Mouse (Mus musculus): Measurements from ENCODE around the gene Rad50.

Rad50 gene

DNA sequence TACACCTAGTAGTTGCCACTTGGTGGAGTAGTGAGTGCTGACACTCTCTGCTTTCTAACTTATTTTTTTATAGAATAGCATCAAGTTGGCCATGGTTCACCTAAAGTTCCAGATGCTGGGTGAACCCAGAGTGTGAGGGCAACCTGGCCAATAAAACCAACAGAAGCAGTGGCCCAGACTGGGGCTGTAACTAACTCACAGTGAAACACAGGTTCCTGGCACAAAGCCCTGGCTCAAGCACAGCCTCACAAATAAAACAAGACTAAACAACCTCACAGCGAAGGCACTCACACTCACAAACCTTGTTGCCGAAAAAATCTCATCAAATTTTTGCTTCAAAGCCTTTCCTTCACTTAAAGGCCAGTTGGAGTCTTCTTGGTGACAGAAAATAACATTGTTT, 8.6 kb downstream of the Rad50 start:
- DNase-seq (ENCODE audit: low spot score) = no peak

- DNase-seq (ENCODE audit: low spot score) = no peak
Observed at GRCm38 (mm10) chr11:53691979-53692378, 15.1 kb downstream of the Rad50 start.

DNA sequence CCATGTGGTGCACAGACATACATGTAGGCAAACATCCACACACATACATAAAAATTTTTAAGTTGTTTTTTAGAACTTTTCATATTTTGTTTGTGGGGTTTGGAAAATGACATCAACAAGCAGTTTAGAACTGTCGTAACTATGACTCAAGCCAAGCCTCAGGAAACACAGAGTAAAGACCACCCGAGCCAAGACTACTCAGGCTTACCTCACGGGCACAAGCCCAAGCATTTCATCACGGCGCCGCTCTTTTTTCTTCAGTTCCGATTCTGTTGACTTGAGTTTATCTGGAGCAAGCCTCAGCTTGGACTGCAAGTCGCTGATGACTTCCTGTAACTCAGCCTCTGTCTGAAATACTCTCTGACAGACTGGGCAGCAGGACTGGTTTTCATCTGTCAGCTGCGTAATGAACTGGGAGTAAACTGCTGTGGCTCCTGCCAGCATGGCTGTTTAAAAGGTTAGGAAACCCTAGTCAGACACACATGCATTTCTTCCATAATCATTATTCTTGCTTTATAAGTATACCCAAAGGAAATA, 24.1 kb downstream of the Rad50 start:
- DNase-seq (ENCODE audit: low spot score) = no peak

DNA sequence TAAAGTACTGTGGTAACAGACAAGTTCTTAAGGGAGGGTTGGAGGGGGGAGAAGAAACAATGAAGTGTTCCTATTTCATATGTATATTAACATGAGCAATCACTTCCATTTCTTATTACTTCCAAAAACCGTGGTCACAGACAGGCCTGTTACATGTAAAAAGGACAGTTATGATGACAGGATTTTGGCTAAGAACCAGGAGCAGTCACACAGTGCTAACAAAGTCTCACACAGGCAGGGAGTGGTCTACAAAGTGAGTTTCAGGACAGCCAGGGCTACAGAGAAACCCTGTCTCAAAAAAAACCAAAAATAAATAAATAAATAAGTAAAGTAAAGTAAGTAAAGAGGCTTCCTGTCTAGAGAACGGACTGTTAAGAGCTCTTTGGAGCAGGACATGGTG, 24.9 kb downstream of the Rad50 start:
- DNase-seq (ENCODE audit: low spot score) = no peak

DNA sequence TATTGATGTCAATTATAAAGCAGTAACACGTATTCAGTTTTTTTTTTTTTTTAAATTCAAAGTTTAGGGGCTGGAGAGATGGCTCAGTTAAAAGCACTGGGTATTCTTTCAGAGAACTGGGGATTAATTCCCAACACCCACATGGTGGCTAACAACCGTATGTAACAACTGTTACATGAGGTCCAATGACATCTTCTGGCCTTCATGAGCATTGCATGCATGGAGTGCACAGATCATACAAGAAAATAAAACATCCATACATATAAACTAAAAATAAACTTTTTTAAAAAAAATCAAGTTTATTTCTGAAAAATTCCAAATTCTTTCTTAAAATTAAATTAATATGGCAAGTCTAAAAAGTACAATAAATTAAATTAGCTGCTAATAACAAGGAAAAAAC, 25.4 kb downstream of the Rad50 start:
- DNase-seq (ENCODE audit: low spot score) = no peak

GRCm38 (mm10) chr11:53680141-53680540, 27.0 kb downstream of the Rad50 start:
- no peak for DNase-seq (ENCODE audit: low spot score)

GRCm38 (mm10) chr11:53671414-53671813, 35.7 kb downstream of the Rad50 start:
- DNase-seq (ENCODE audit: low spot score) = no peak

DNA sequence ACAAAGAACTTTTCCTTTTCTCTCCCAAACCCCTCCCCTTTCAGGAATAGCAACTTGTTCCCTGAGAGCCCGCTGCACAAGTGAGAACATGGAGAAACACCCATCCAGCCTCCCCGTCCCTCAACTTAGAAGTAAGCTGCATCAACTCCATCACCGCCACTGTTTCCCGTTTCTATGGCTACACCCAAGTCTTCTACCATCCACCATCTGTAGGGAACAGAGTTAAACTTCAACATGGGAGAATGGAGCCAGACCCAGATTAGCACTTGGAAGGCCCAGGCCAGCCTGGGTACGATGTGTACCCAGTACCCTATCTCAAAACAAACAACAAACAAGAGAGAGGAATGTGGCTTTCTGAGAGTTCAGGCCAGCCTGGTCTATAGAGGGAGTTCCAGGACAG, 43.0 kb downstream of the Rad50 start:
- no peak for DNase-seq (ENCODE audit: low spot score)

GRCm38 (mm10) chr11:53662794-53663674, 44.1 kb downstream of the Rad50 start:
- DNase-seq (ENCODE audit: low spot score) = no peak

DNA sequence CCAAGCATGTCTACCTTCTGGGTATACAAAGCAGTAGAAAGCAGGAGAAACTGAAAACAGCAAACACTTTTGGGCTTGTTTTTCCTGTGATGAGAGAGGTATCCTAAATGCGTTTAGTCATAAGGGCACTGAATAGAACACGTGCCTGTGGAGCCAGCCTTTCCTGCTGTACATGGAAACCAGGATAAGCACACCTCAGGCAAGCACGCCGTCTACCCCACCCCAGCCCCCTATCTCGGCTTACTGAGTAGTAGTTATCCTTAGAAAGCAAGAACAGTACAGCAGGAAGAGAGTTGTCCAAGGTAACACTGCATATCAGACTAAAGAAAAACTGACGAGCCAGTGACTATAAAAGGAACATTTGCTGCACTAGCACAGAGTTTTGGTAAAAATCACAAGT, 49.3 kb downstream of the Rad50 start:
- DNase-seq (ENCODE audit: low spot score) = no peak

DNA sequence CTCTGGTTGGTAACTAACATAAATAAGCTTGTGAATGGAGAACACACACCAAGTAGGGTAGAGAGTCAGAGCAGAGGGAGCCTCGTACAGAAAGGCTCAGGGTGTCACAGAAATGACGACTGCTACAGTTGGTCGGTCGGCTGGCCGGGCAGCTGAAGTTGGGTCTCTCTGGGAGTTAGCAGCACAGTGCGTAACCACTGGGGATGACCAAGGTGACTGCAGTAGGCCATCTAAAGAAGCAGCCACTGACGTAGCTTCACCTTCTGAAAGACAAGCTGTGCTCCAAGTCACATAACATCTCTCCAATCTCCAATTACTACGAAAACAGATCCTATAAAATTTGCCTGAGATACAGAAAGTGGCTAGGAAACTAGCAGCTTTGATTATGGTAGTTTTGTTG, 49.7 kb downstream of the Rad50 start:
- DNase-seq (ENCODE audit: low spot score) = no peak

- no peak for DNase-seq (ENCODE audit: low spot score)
Observed at GRCm38 (mm10) chr11:53656558-53657202, 50.4 kb downstream of the Rad50 start.

- no peak for DNase-seq (ENCODE audit: low spot score)
Observed at GRCm38 (mm10) chr11:53655043-53655442, 52.1 kb downstream of the Rad50 start.

- DNase-seq (ENCODE audit: low spot score) = no peak
Observed at GRCm38 (mm10) chr11:53652427-53652826, 54.7 kb downstream of the Rad50 start.

DNA sequence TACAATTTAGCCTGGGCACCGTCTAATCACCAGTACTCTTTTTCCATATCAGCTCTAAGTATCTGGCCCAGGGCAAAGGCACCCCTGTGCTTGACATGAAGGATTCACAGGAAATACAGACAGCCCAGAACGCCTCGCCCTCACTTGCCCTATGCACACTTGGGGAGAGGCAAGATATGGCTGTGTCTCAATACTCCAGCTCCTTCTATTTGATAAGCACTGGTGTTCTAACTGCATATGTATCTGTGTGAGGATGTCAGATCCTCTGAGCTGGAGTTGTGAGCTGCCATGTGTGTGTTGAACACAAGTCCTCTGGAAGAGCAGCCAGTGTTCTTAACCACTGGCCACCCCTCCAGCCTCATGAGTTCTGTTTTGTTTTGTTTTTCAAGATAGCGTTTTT, 55.7 kb downstream of the Rad50 start:
- DNase-seq (ENCODE audit: low spot score) = no peak

- DNase-seq (ENCODE audit: low spot score) = no peak
Observed at GRCm38 (mm10) chr11:53644017-53644416, 63.1 kb downstream of the Rad50 start.

- DNase-seq (ENCODE audit: low spot score) = no peak
Observed at GRCm38 (mm10) chr11:53642744-53643279, 64.3 kb downstream of the Rad50 start.

GRCm38 (mm10) chr11:53637803-53638260, 69.3 kb downstream of the Rad50 start:
- DNase-seq (ENCODE audit: low spot score) = no peak

- no peak for DNase-seq (ENCODE audit: low spot score)
Observed at GRCm38 (mm10) chr11:53637046-53637802, 69.9 kb downstream of the Rad50 start.

- no peak for DNase-seq (ENCODE audit: low spot score)
Observed at GRCm38 (mm10) chr11:53636183-53636646, 70.9 kb downstream of the Rad50 start.

DNA sequence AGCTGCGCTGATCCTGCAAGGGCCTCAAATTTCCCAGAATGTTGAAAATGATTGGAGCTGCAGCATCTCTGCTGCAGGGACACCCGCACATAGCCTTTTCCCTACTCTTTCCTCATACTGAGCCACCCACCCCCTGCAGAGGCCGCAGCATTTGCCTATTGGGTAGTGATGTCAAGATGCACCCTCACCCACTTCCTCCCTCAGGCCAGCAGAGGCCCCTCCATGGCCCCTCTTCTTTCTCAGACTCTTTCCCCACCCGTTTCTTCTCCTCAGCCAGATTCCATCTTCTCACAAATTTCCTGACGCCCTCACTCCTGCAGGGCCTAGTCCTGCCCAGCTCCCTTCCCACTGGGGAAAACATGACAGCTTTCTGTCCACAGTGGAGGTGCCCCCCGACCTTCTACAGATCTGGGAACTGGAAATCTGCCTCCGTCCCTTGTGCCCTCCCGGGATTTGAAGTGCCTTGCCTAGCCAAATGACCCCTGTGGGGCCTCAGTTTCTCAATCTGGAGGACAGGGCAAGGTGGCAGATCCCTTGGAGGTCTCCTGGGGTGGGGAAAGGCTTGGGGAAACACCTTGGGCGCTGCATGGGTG, 71.4 kb downstream of the Rad50 start:
- DNase-seq (ENCODE audit: low spot score) = no peak

- DNase-seq (ENCODE audit: low spot score) = no peak
Observed at GRCm38 (mm10) chr11:53634556-53634955, 72.6 kb downstream of the Rad50 start, which contains the start of gene Il13. TSS of gene Il13 (minus strand) at chr11:53634702.
